Mouse (Mus musculus) midbrain, postnatal 0 days (tissue): ENCODE data around the gene Disp1. TPM values are rescaled to one million over a fixed set of nuclear protein-coding genes. Genes with fewer than 3 reads are reported as not detected.

Source experiments
- ATAC-seq: fragments of 200-750 bp; cut with Nextera tagmentation; 2 replicates; pipeline ENCODE4 v1.8.0; 2017; ENCODE audit warnings: moderate number of reproducible peaks, mild to moderate bottlenecking, moderate TSS enrichment, moderate library complexity; ENCODE audit not compliant: low FRiP score
- DNase-seq: peaks from one replicate; pipeline ENCODE4 v3.0.0-alpha.2; 2015; ENCODE audit warnings: low spot score
- H3K27ac ChIP-seq: fragments of 300-500 bp; sonication (generic); 2 replicates; pipeline ENCODE4 v1.5.1; 2014; ENCODE audit warnings: low read depth, mild to moderate bottlenecking, low read length, mixed read lengths
- H3K27me3 ChIP-seq: fragments of 300-500 bp; sonication (generic); 2 replicates; pipeline ENCODE4 v1.6.1; 2014; ENCODE audit warnings: low read length, control low read depth, mixed read lengths; ENCODE audit not compliant: insufficient read depth
- H3K36me3 ChIP-seq: fragments of 300-500 bp; sonication (generic); 2 replicates; pipeline ENCODE4 v1.6.1; 2014; ENCODE audit warnings: low read length, control low read depth, mixed read lengths; ENCODE audit not compliant: insufficient read depth
- H3K4me1 ChIP-seq: fragments of 300-500 bp; sonication (generic); 2 replicates; pipeline ENCODE4 v1.6.1; 2014; ENCODE audit warnings: mild to moderate bottlenecking, control low read depth, antibody characterized with exemption, low read length, mixed read lengths; ENCODE audit not compliant: insufficient read depth
- H3K4me2 ChIP-seq: fragments of 300-500 bp; sonication (generic); 2 replicates; pipeline ENCODE4 v1.6.1; 2014; ENCODE audit warnings: low read depth, mild to moderate bottlenecking, low read length, mixed read lengths; ENCODE audit not compliant: poor library complexity, severe bottlenecking
- H3K4me3 ChIP-seq: fragments of 300-500 bp; sonication (generic); 2 replicates; pipeline ENCODE4 v1.5.1; 2014; ENCODE audit warnings: low read depth, mild to moderate bottlenecking, low read length, moderate library complexity
- H3K9ac ChIP-seq: fragments of 300-500 bp; sonication (generic); replicated peaks from 2 replicates; pipeline ENCODE4 v1.6.1; 2014; ENCODE audit warnings: mild to moderate bottlenecking, low read length, moderate library complexity, mixed read lengths; ENCODE audit not compliant: poor library complexity, severe bottlenecking
- H3K9me3 ChIP-seq: fragments of 300-500 bp; sonication (generic); 2 replicates; pipeline ENCODE4 v1.6.1; 2016; ENCODE audit warnings: low read length, control low read depth
- CTCF ChIP-seq: IDR thresholded peaks from 2 replicates; pipeline ENCODE4 v1.5.1; 2016; ENCODE audit warnings: antibody characterized with exemption, mild to moderate bottlenecking
- WGBS: fragments of 180-500 bp; shearing (Covaris S2); extraction: QIAGEN DNeasy Blood & Tissue Kit; methylation state at CpG from one replicate; pipeline ENCODE4 v1.1.7; 2014; 5-methylcytosine and 5-hydroxymethylcytosine counted together
- polyA plus RNA-seq: library from polyadenylated mRNA; unstranded; fragments of >200 nt; fragmentation: Nextera tagmentation; extraction: Ambion mirVana; gene quantifications from 2 replicates; pipeline ENCODE4 v1.2.1, GENCODE M21; 2015
- total RNA-seq: library from RNA; depleted of rRNA; stranded (reverse); fragments of >200 nt; gene quantifications from 2 replicates; pipeline ENCODE4 v1.2.3, GENCODE M21; 2014

Gene Disp1
- total and polyA plus RNA-seq, 2 experiments from 2014 or later: 7.6 to 12.3 TPM

- 0 out of 2 replicates have a peak, but pooled peaks cover 2% of the 10 kb centered on the region for H3K36me3 ChIP-seq
These were observed 118.5 kb downstream of the Disp1 start for GRCm38 (mm10) chr1:183102775-183103174.

GRCm38 (mm10) chr1:183102153-183102552 is 119.2 kb downstream of the Disp1 start:
- 73% methylated on average over 8 of the region's 8 CpGs for WGBS
- Histone ChIP-seq H3K9ac (no peak overlapping the region), H3K9me3 (no peaks in the 10 kb centered on the region), H3K4me2 (no peak overlapping the region), H3K27me3 (no peaks in the 10 kb centered on the region), H3K36me3 (0 out of 2 replicates have a peak, but pooled peaks cover 3% of the 10 kb centered on the region), H3K27ac (no peak overlapping the region), H3K4me1 (no peaks in the 10 kb centered on the region), H3K4me3 (no peak overlapping the region)
- TF ChIP-seq CTCF: no peak
- DNase-seq (no peak), ATAC-seq (no peak)

More at GRCm38 (mm10) chr1:183102775-183103174, 118.5 kb downstream of the Disp1 start:
- ATAC-seq (no peak), DNase-seq (no peak)
- 79% methylated on average over 3 of the region's 3 CpGs for WGBS
- no peak overlapping the region for H3K4me2 ChIP-seq
- H3K4me1 ChIP-seq: no peaks in the 10 kb centered on the region
- TF ChIP-seq CTCF: no peak
- no peaks in the 10 kb centered on the region for H3K9me3 ChIP-seq
- no peak overlapping the region for H3K9ac ChIP-seq
- no peak overlapping the region for H3K4me3 ChIP-seq
- H3K27ac ChIP-seq: no peak overlapping the region
- no peaks in the 10 kb centered on the region for H3K27me3 ChIP-seq

- H3K27me3 ChIP-seq: no peaks in the 10 kb centered on the region
- H3K9me3 ChIP-seq: no peaks in the 10 kb centered on the region
- no peak for DNase-seq
- 0 out of 2 replicates have a peak, but pooled peaks cover 3% of the 10 kb centered on the region for H3K36me3 ChIP-seq
- no peak overlapping the region for H3K4me2 ChIP-seq
- H3K9ac ChIP-seq: no peak overlapping the region
- H3K4me3 ChIP-seq: no peak overlapping the region
- no peak for ATAC-seq
- no peaks in the 10 kb centered on the region for H3K4me1 ChIP-seq
- TF ChIP-seq CTCF: no peak
- WGBS: 84% methylated on average over 3 of the region's 3 CpGs
- no peak overlapping the region for H3K27ac ChIP-seq
These were observed 120.0 kb downstream of the Disp1 start for GRCm38 (mm10) chr1:183101371-183101770.

- Histone ChIP-seq H3K9me3 (no peaks in the 10 kb centered on the region), H3K9ac (no peak overlapping the region), H3K36me3 (0 out of 2 replicates have a peak, but pooled peaks cover 3% of the 10 kb centered on the region), H3K4me3 (no peak overlapping the region), H3K4me1 (no peaks in the 10 kb centered on the region), H3K27me3 (no peaks in the 10 kb centered on the region), H3K4me2 (no peak overlapping the region), H3K27ac (no peak overlapping the region)
- DNase-seq (no peak), ATAC-seq (no peak)
- TF ChIP-seq CTCF: no peak
- 91% methylated on average over 5 of the region's 5 CpGs for WGBS
These were observed 121.1 kb downstream of the Disp1 start for GRCm38 (mm10) chr1:183100245-183100644.

- no peak overlapping the region for H3K27ac ChIP-seq
- ATAC-seq (no peak), DNase-seq (no peak)
- H3K4me3 ChIP-seq: no peak overlapping the region
- no peak overlapping the region for H3K4me2 ChIP-seq
- H3K36me3 ChIP-seq: 0 out of 2 replicates have a peak, but pooled peaks cover 3% of the 10 kb centered on the region
- TF ChIP-seq CTCF: no peak
- no peak overlapping the region for H3K9ac ChIP-seq
- no peaks in the 10 kb centered on the region for H3K9me3 ChIP-seq
- no peaks in the 10 kb centered on the region for H3K4me1 ChIP-seq
- 90% methylated on average over 12 of the region's 12 CpGs for WGBS
- no peaks in the 10 kb centered on the region for H3K27me3 ChIP-seq
These were observed 121.6 kb downstream of the Disp1 start for GRCm38 (mm10) chr1:183099686-183100085.

- TF ChIP-seq CTCF: no peak
- Histone ChIP-seq H3K36me3 (0 out of 2 replicates have a peak, but pooled peaks cover 3% of the 10 kb centered on the region), H3K4me2 (no peak overlapping the region), H3K4me3 (no peak overlapping the region), H3K27me3 (no peaks in the 10 kb centered on the region), H3K9me3 (no peaks in the 10 kb centered on the region), H3K9ac (no peak overlapping the region), H3K4me1 (no peaks in the 10 kb centered on the region), H3K27ac (no peak overlapping the region)
- 91% methylated on average over 10 of the region's 10 CpGs for WGBS
- DNase-seq: no peak
- no peak for ATAC-seq
These were observed 123.7 kb downstream of the Disp1 start for GRCm38 (mm10) chr1:183097606-183098005.
